Mouse (Mus musculus) liver, adult 2 months (tissue): ENCODE measurements around the gene Ptprg.

ENCODE experiments used
- CTCF ChIP-seq: fragments of 200-500 bp; IDR thresholded peaks from 2 replicates; pipeline ENCODE4 v1.5.1; 2011; ENCODE audit warnings: low read depth, low read length, control low read depth
- POLR2A ChIP-seq: fragments of 200-500 bp; IDR thresholded peaks from 2 replicates; pipeline ENCODE4 v1.6.1; 2011; ENCODE audit warnings: low read length, control low read depth; ENCODE audit not compliant: insufficient read depth; ENCODE audit errors: extremely low read depth

DNA sequence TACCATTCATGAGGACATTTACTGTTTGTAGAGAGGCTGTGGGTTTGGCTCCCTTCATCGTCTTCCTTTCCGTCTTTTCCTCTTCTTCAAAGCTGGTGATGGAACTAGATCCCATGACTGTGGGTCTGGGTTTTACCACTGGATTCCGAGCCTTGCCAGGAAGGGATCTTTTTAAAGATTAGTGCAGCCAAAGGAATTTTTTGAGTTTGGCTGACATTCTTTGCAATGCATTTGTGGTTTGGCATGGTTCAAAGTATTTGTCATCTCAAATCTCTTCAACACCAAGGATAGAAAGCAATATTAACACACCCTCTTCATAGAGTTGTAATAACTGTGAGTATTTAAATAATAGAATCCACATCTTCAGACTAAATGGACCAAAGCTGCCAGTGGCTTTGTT lies 59.8 kb downstream of the Ptprg start:
- no peak for TF ChIP-seq CTCF
- TF ChIP-seq POLR2A: no peak
